Mouse (Mus musculus) urinary bladder, adult 2 months (tissue): ENCODE results near the gene Gm11733. TPM values are rescaled to one million over a fixed set of nuclear protein-coding genes. Genes with fewer than 3 reads are reported as not detected.

Experiments
- DNase-seq: peaks from one replicate; pipeline ENCODE4 v3.0.0; 2022; ENCODE audit warnings: low spot score
- polyA plus RNA-seq: library from polyadenylated mRNA; depleted of rRNA; stranded (reverse); fragments of >200 nt; gene quantifications from 2 replicates; pipeline ENCODE4 v1.2.3, GENCODE M21; 2012

Gm11733 gene
- polyA plus RNA-seq, 1 experiment = 0.04 TPM

GRCm38 (mm10) chr11:117478271-117479006 is 5.7 kb upstream of the Gm11733 start:
- no peak for DNase-seq

GRCm38 (mm10) chr11:117479007-117479719 is 5.0 kb upstream of the Gm11733 start:
- no peak for DNase-seq

- DNase-seq = no peak
Observed at GRCm38 (mm10) chr11:117479746-117480145, 4.4 kb upstream of the Gm11733 start.

DNA sequence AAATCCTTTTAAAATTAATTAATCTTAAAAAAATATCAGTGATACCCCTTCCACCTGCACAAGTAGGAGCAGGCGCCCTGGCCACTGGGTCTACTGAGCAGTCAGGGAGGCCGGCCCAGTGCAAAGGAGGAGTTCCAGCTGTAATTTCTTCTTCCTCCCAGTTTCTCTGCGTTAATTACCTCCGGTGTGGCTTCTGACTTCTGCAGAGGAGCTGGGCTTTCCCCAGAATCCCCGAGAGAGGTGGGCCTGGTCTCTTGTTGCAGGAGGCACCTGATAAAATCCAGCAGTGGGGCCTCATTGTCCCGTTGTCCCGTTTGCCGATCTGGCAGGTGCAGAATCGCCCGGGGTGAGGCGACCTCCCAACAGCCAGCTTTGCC is 1.9 kb upstream of the Gm11733 start:
- no peak for DNase-seq

DNA sequence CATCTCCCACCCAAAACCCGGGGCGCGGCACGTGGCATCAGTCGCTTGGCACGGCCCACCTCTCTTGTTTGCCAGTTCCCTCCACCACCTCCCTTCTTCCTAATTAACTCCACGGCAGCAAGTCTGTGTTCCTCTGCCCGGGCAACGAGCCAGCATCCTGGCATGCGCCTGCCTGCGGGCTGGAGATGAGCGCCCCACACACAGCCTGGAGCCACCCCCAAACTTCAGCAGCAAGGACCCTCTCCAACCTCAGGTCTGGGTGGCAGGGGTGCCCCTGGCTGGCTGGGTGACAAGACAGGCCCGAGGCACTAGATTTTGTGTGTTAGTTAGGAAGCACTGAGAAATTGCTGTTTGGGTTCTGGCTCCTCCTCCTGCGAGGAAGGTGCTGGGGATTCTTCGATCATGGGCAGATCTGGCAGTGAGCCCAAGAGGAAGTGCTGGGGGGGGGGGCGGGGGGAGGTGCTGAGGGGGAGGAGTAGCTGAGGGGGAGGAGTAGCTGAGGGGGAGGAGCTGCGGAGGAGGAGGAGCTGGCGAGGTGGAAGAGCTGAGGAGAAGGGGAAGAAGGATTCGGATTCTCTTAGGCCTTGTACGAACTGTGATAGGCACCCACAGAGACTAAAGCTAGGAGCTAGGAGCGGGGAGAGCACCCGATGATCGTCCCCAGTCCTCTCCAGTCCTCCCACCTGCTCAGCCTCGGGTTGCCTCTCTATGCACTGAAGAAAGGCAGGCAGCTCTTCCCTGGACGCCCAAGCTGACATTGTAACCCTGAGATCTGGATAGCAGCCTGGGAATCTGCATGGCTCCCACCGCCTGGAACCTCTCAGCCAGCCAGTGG is 1.3 kb upstream of the Gm11733 start:
- peak; percentile 63 for DNase-seq

- no peak for DNase-seq
Observed at GRCm38 (mm10) chr11:117491408-117492208, 7.4 kb downstream of the Gm11733 start.

DNA sequence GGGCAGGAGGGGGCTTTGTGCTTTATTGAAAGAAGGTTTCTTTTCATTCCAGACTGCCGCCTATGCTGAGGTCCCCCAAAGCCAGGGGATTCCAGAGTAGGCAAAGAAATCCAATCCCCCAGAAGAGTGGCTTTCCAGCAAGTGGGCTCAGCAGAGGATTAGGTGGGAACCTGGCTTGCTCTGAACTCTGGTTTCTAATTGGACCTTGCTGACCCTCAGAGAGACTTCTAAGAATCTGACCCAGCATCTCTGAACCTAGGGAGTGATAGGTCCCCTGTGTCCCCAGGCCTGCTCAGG is 8.0 kb downstream of the Gm11733 start:
- no peak for DNase-seq

GRCm38 (mm10) chr11:117496812-117497211 is 12.6 kb downstream of the Gm11733 start:
- no peak for DNase-seq

DNA sequence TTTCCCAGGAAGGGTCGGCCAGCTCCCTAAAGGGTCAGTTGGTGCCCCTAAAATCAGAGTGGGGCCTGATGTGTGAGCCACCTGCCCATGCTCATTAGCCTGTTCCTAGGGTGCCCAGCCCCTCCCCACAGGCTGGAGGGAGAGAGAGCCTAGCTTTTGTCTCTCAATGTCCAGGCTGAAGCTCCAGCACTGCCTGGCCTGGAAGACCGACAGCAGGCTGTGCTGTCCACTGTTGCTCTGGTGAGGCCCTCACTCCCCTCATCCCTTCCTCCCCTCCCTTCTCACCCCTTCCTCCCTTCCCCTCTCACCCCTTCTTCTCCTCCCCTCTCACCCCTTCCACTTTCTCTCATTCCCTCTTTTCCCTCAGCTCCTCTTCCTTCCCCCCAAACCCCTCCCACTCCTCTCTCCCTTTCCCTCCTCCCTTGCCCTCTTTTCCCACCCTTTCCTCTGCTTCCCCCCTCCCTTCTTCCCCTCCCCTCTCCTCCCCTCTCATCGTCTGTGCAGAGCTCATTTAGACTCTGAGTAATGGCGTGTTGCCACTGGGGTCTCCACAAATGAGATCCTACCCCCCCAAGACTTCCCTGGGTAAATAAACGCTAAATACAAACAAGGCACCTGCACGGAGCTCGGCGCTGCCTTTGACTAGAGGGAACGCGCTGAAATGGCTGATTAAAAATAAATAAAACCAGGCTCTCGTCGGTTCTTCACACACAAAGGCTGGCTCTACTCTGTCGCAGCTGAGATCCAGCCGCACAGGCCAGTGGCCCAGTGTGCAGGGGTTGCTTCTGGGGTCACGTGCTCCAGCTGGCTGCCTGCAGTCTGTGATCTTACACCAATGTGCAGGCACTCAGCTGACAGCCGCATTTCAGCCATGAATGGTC is 13.3 kb downstream of the Gm11733 start:
- no peak for DNase-seq

DNA sequence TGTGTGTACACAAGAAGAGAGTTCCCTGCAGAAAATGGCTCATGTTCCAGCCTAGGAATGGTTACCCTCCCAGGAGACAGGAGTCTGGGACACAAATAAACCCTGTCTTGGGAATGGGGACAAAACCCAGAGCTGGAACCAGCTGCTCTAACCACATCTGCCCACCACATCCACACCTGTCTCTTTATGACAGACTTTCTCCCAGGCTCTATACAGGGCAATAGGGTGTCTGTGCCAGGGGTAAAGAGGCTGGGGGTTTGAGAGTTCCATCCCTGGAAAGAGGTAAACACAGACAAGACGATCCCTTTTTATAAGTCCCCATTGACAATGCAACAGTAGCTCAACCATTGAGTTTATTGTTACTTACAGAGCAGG is 14.0 kb downstream of the Gm11733 start:
- DNase-seq = no peak

DNA sequence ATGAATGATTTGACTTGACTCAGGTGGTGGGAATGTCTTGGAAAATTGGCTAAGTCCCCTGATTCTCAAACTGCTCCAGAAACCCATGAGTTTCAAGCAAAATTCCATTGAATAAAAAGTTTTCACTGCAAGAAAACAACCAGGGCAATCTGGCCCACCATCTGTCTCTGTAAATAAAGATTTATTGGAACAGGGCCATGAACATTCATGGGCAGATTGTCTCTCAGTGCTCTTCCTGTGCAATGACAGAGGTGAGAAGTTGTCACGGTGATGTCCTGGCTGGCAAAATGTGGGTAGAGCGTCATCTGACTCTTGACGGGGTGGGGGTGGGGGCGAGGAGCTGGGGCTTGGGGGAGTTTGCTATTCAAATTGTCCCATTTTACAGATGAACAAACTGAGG is 24.8 kb downstream of the Gm11733 start:
- DNase-seq = no peak

- no peak for DNase-seq
Observed at GRCm38 (mm10) chr11:117515718-117516421, 31.7 kb downstream of the Gm11733 start.

DNA sequence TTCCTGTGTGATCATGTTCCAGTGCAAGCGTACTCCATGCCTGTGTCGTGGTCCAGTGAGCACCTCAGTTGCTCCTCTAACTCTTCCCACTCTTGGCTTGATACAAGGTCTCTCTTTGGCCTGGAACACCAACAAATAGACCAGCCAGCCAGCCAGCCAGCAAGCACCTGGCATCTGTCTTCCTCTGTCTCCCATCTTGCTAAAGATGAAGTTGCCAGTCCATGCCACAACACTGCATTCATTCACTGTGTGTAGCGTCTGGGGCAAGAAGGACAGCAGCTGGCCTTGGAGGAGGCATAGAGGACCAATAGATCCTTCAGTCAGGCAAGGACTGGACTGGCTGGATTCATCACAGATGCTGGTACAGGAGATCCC is 32.2 kb downstream of the Gm11733 start:
- DNase-seq = no peak

GRCm38 (mm10) chr11:117521906-117522780 is 38.0 kb downstream of the Gm11733 start:
- DNase-seq = no peak

GRCm38 (mm10) chr11:117522879-117523519 is 38.8 kb downstream of the Gm11733 start:
- DNase-seq = no peak

- no peak for DNase-seq
Observed at GRCm38 (mm10) chr11:117525606-117526349, 41.6 kb downstream of the Gm11733 start.

DNA sequence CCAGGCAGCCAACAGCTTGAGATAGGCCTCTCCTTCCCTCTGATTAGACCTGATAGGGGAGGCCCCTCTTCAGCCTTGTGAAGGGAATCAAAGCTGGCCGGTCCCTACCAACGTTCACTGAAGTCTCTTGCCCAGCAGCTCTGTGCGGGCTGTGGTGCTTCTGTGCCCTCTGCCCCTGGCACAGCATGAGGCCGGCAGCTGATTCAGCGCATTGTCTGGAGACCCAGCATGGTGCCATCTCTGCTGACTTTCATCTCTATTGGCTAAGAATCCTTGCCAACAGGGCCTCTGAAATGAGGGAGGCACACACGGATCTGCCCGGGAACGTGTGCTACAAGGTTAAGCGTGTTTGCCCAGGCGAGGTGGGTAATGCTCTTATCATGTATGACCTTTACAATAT is 48.2 kb downstream of the Gm11733 start:
- DNase-seq = no peak

DNA sequence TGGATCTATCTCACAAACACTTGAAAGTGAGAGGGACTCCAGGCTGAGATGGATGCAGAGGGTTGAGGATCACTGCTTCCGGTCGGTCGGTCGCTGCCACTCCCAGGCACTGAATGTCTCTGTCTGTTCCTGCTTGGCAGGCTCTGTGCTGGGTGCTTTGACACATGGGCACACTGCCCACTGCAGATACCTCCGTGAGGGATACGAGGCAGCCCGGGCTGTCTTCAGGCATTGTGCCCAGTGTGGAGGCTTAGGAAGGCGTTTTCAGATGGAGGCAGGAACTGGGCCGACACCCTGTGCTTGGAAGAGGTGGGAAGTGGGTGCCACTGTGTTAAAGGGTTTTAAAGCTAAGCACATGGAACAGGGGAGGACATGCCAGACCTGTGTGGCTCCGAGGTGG is 50.7 kb downstream of the Gm11733 start:
- DNase-seq = no peak
